ENCODE assay signal across 22 mouse cellular contexts in the genomic region with DNA sequence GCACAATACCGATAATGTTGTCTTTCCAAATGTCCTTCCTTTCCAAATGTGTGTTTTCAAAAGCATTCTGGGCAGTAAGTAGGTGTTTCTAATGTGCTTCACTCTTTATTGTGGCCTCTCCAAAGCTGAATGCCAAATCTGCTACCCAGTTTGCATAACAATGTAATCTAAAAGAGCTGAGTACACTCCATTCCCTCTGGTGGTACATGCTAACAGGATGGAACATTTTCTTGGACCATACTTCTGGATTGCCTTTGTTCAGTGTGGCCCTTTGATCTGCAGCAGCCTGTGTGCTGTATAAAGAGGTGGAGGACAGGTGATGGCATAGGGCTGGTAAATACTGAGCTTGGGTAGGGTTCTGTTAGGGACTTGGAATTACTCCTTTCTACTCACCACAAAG.
A peak's percentile ranks its signal among the peaks of the same experiment; 100 is the strongest.
DNase-seq lines count a peak whose midpoint lies in the region; ATAC-seq and TF ChIP-seq lines count a peak whose summit lies in the region.
"Had no signal": no experiment of that assay in that cellular context is flagged by ENCODE, and none has a peak within 500 bp of the region (broad histone marks: within the 10 kb centered on the region; RNA-seq: fewer than 3 reads in every experiment).

No protein-coding gene starts in this region.

- TF ChIP-seq CTCF in midbrain, postnatal 0 days (IDR thresholded peaks at IDR 0.05) = no peak

- peak; percentile 76 for DNase-seq in midbrain, embryonic 11.5 days (ENCODE audit: low spot score, missing footprints)
- DNase-seq in midbrain, postnatal 0 days (ENCODE audit: low spot score) = no peak
- DNase-seq in ES-CJ7 (ENCODE audit: low read depth, low spot score) (peak; percentile 5), R1 (ENCODE audit: low read depth, low spot score) (peak; percentile 24)
- no peak for DNase-seq in retina, postnatal 1 day
- DNase-seq in kidney, postnatal 25 days = no peak
- DNase-seq: adrenal gland, adult 8-10 months; adrenal gland, postnatal 14 days; adrenal gland, postnatal 36 days; cerebellum, adult 11-12 months; cerebellum, adult 2 months; cerebellum, adult 9-10 months; cerebellum, postnatal 10 days; cerebellum, postnatal 25 days; forebrain, postnatal 0 days had no signal

- 0 out of 2 replicates have a peak, but pooled peaks cover 2% of the 10 kb centered on the region for H3K4me1 ChIP-seq in midbrain, embryonic 11.5 days (ENCODE audit: control insufficient read depth, insufficient read depth, low read length)
- no peaks in the 10 kb centered on the region for H3K4me1 ChIP-seq in midbrain, postnatal 0 days (ENCODE audit: insufficient read depth, low read length)
- H3K4me1 ChIP-seq: embryonic facial prominence, embryonic 10.5 days; embryonic facial prominence, embryonic 12.5 days; forebrain, embryonic 15.5 days had no signal

- H3K4me2 ChIP-seq in midbrain, embryonic 11.5 days = no peak overlapping the region
- no peak overlapping the region for H3K4me2 ChIP-seq in midbrain, postnatal 0 days (ENCODE audit: low read depth, low read length, poor library complexity, severe bottlenecking)
- H3K4me2 ChIP-seq: embryonic facial prominence, embryonic 12.5 days; forebrain, embryonic 13.5 days; forebrain, embryonic 15.5 days had no signal

- no peaks in the 10 kb centered on the region for H3K36me3 ChIP-seq in midbrain, embryonic 11.5 days (ENCODE audit: control insufficient read depth, insufficient read depth, low read length)
- H3K36me3 ChIP-seq in midbrain, postnatal 0 days (ENCODE audit: insufficient read depth, low read length) = no peaks in the 10 kb centered on the region
- H3K36me3 ChIP-seq: embryonic facial prominence, embryonic 10.5 days; embryonic facial prominence, embryonic 12.5 days; forebrain, embryonic 15.5 days; G1E had no signal

- H3K27me3 ChIP-seq in midbrain, embryonic 11.5 days (ENCODE audit: control insufficient read depth, insufficient read depth, low read length) = no peaks in the 10 kb centered on the region
- H3K27me3 ChIP-seq in midbrain, postnatal 0 days (ENCODE audit: insufficient read depth, low read length) = no peaks in the 10 kb centered on the region
- H3K27me3 ChIP-seq: embryonic facial prominence, embryonic 12.5 days; forebrain, embryonic 13.5 days; forebrain, embryonic 15.5 days had no signal

- 90% methylated on average over 1 of the region's 1 CpGs for WGBS in midbrain, embryonic 11.5 days
- WGBS in midbrain, postnatal 0 days = 72% methylated on average over 1 of the region's 1 CpGs

- no peak for ATAC-seq in midbrain, embryonic 11.5 days (ENCODE audit: low FRiP score)
- no peak for ATAC-seq in midbrain, postnatal 0 days (ENCODE audit: low FRiP score)
- ATAC-seq: activated CD4-positive, CD25-positive, alpha-beta regulatory T cell, adult 4 months; forebrain, embryonic 13.5 days; forebrain, embryonic 15.5 days; forebrain, postnatal 0 days; Patski had no signal

- H3K4me3 ChIP-seq in midbrain, embryonic 11.5 days (ENCODE audit: low read depth, low read length) = no peak overlapping the region
- no peak overlapping the region for H3K4me3 ChIP-seq in midbrain, postnatal 0 days (ENCODE audit: low read depth, low read length)
- H3K4me3 ChIP-seq: embryonic facial prominence, embryonic 10.5 days; embryonic facial prominence, embryonic 12.5 days; forebrain, embryonic 13.5 days; forebrain, embryonic 15.5 days had no signal

- H3K9me3 ChIP-seq in midbrain, embryonic 11.5 days (ENCODE audit: control insufficient read depth, low read length) = no peaks in the 10 kb centered on the region
- no peaks in the 10 kb centered on the region for H3K9me3 ChIP-seq in midbrain, postnatal 0 days (ENCODE audit: low read length)
- H3K9me3 ChIP-seq: embryonic facial prominence, embryonic 10.5 days; embryonic facial prominence, embryonic 12.5 days; forebrain, embryonic 13.5 days; forebrain, embryonic 15.5 days had no signal

- no peak overlapping the region for H3K9ac ChIP-seq in midbrain, embryonic 11.5 days (ENCODE audit: low read length)
- no peak overlapping the region for H3K9ac ChIP-seq in midbrain, postnatal 0 days (replicated peaks; ENCODE audit: low read length, poor library complexity, severe bottlenecking)
- H3K9ac ChIP-seq: embryonic facial prominence, embryonic 12.5 days; forebrain, embryonic 13.5 days; forebrain, embryonic 15.5 days; forebrain, postnatal 0 days had no signal

- H3K27ac ChIP-seq in midbrain, embryonic 11.5 days (ENCODE audit: low read depth, low read length) = no peak overlapping the region
- no peak overlapping the region for H3K27ac ChIP-seq in midbrain, postnatal 0 days (ENCODE audit: low read depth, low read length)
- H3K27ac ChIP-seq: embryonic facial prominence, embryonic 10.5 days; embryonic facial prominence, embryonic 12.5 days; forebrain, embryonic 13.5 days; forebrain, embryonic 15.5 days had no signal

Comparison
In these comparisons a context has a peak if more than half of its experiments do, and no peak if none do; other contexts are left out.
1. DNase-seq: peak in midbrain, embryonic 11.5 days (single experiment), ES-CJ7 (single experiment) and R1 (single experiment); none in midbrain, postnatal 0 days (single experiment), retina, postnatal 1 day (single experiment) and kidney, postnatal 25 days (0 of 2).